Mouse (Mus musculus) splenic B cell, adult 2 months (primary cell): ENCODE measurements at regions not wholly inside any gene's neighbourhood (a gene's known extent, or its start where the extent isn't known, plus 50 kb on each side); places are given as distances from the start of the nearest gene placed in this dataset.
"Not testable (repeated sequence)": the region's sequence is repeated elsewhere in the genome, so short reads cannot be mapped to it uniquely, and the experiment has no call there.

Experiments
- DNase-seq: peaks from one replicate; pipeline ENCODE4 v3.0.0-alpha.2; 2011; ENCODE audit warnings: low read depth, low spot score
- H3K27me3 ChIP-seq: 2 replicates; pipeline ENCODE4 v1.6.1; 2012; ENCODE audit warnings: mild to moderate bottlenecking, low read length, moderate library complexity, mixed read lengths; ENCODE audit not compliant: control insufficient read depth, poor library complexity, insufficient read depth, severe bottlenecking
- H3K36me3 ChIP-seq: 2 replicates; pipeline ENCODE4 v1.6.1; 2012; ENCODE audit warnings: mild to moderate bottlenecking, low read length, moderate library complexity, mixed read lengths; ENCODE audit not compliant: control insufficient read depth, poor library complexity, insufficient read depth, severe bottlenecking

- no peak for DNase-seq
- no peaks in the 10 kb centered on the region for H3K27me3 ChIP-seq
- no peaks in the 10 kb centered on the region for H3K36me3 ChIP-seq
These were observed 212.3 kb downstream of the Dact1 start for GRCm38 (mm10) chr12:71521936-71522335.

- no peaks in the 10 kb centered on the region for H3K27me3 ChIP-seq
- DNase-seq, result no peak
- H3K36me3 ChIP-seq, result no peaks in the 10 kb centered on the region
These were observed 212.8 kb downstream of the Dact1 start for GRCm38 (mm10) chr12:71522451-71522850.

- no peak for DNase-seq
- Histone ChIP-seq H3K27me3 (no peaks in the 10 kb centered on the region), H3K36me3 (no peaks in the 10 kb centered on the region)
These were observed 214.5 kb downstream of the Dact1 start for GRCm38 (mm10) chr12:71524156-71524555.

- H3K36me3 ChIP-seq, result no peaks in the 10 kb centered on the region
- no peak for DNase-seq
- no peaks in the 10 kb centered on the region for H3K27me3 ChIP-seq
These were observed 215.7 kb downstream of the Dact1 start for GRCm38 (mm10) chr12:71525255-71525927.

- DNase-seq, result no peak
- no peaks in the 10 kb centered on the region for H3K36me3 ChIP-seq
- no peaks in the 10 kb centered on the region for H3K27me3 ChIP-seq
These were observed 216.9 kb downstream of the Dact1 start for GRCm38 (mm10) chr12:71526623-71527022.

- DNase-seq, result no peak
- H3K36me3 ChIP-seq, result no peaks in the 10 kb centered on the region
- H3K27me3 ChIP-seq, result no peaks in the 10 kb centered on the region
These were observed 222.5 kb downstream of the Dact1 start for GRCm38 (mm10) chr12:71532161-71532560.

GRCm38 (mm10) chr12:71532708-71533450 is 223.2 kb downstream of the Dact1 start:
- Histone ChIP-seq H3K36me3 (no peaks in the 10 kb centered on the region), H3K27me3 (no peaks in the 10 kb centered on the region)
- no peak for DNase-seq

- Histone ChIP-seq H3K27me3 (no peaks in the 10 kb centered on the region), H3K36me3 (no peaks in the 10 kb centered on the region)
- no peak for DNase-seq
These were observed 224.0 kb downstream of the Dact1 start for GRCm38 (mm10) chr12:71533701-71534100.

GRCm38 (mm10) chr12:71534199-71534598 is 224.5 kb downstream of the Dact1 start:
- Histone ChIP-seq H3K27me3 (no peaks in the 10 kb centered on the region), H3K36me3 (no peaks in the 10 kb centered on the region)
- DNase-seq, result no peak

- no peak for DNase-seq
- no peaks in the 10 kb centered on the region for H3K36me3 ChIP-seq
- no peaks in the 10 kb centered on the region for H3K27me3 ChIP-seq
These were observed 225.6 kb downstream of the Dact1 start for GRCm38 (mm10) chr12:71535251-71535650.

- DNase-seq, H3K27me3 ChIP-seq, H3K36me3 ChIP-seq: not testable (repeated sequence)
These were observed 226.1 kb downstream of the Dact1 start for GRCm38 (mm10) chr12:71535831-71536230.

GRCm38 (mm10) chr12:71538691-71539090 is 229.0 kb downstream of the Dact1 start:
- no peaks in the 10 kb centered on the region for H3K36me3 ChIP-seq
- DNase-seq, result no peak
- H3K27me3 ChIP-seq, result no peaks in the 10 kb centered on the region

- H3K36me3 ChIP-seq, result no peaks in the 10 kb centered on the region
- no peak for DNase-seq
- no peaks in the 10 kb centered on the region for H3K27me3 ChIP-seq
These were observed 230.6 kb downstream of the Dact1 start for GRCm38 (mm10) chr12:71540279-71540678.

GRCm38 (mm10) chr12:71541961-71542360 is 232.3 kb downstream of the Dact1 start:
- no peak for DNase-seq
- Histone ChIP-seq H3K27me3 (no peaks in the 10 kb centered on the region), H3K36me3 (no peaks in the 10 kb centered on the region)

GRCm38 (mm10) chr12:71543571-71544119 is 234.0 kb downstream of the Dact1 start:
- DNase-seq, result no peak
- no peaks in the 10 kb centered on the region for H3K36me3 ChIP-seq
- H3K27me3 ChIP-seq, result no peaks in the 10 kb centered on the region
